Mouse (Mus musculus): ENCODE measurements around the gene Ankrd35. TPM values are rescaled to one million over a fixed set of nuclear protein-coding genes. Genes with fewer than 3 reads are reported as not detected.
"Not testable (repeated sequence)": the region's sequence is repeated elsewhere in the genome, so short reads cannot be mapped to it uniquely, and the experiment has no call there.

Ankrd35 gene
- polyA plus RNA-seq, 1 experiment from 2014 or later, result 0.40 TPM

DNA sequence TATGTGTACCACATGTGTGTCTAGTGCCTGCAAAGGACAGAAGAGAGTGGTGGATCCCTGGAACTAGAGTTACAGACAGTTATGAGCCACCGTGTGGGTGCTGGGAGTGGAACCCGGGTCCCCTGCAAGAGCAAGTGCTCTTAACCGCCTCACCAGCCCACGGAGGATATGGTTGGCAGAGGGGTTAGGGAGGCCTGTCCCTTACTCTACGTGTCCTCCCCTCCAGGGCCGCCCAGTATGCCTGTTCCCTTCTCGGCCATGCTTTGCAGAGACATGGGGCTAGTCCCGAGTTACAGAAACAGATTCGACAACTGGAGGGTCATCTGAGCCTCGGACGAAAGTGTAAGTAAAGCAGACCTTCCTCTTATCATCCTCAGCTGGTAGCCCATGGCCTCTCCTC is 33.5 kb upstream of the Ankrd35 start:
- H3K4me3 ChIP-seq (ENCODE audit: low read depth, low read length), result peak overlapping the region; percentile 80
- DNase-seq (ENCODE audit: low spot score), result no peak
- peaks cover 11% of the 10 kb centered on the region for H3K4me1 ChIP-seq (replicated peaks; ENCODE audit: control insufficient read depth, insufficient read depth, low read length)
- no peak for ATAC-seq (replicated peaks; ENCODE audit: low FRiP score)
- H3K36me3 ChIP-seq (ENCODE audit: control insufficient read depth, insufficient read depth, low read length), result peaks cover 16% of the 10 kb centered on the region
- peak overlapping the region; percentile 91 for H3K9ac ChIP-seq (ENCODE audit: low read depth, low read length)
- H3K27ac ChIP-seq (ENCODE audit: low read depth, low read length), result no peak overlapping the region
- peak overlapping the region; percentile 85 for H3K4me2 ChIP-seq
- 52% methylated on average over 11 of the region's 11 CpGs for WGBS
- H3K27me3 ChIP-seq (replicated peaks; ENCODE audit: control insufficient read depth, insufficient read depth, low read length), result no peaks in the 10 kb centered on the region
- no peaks in the 10 kb centered on the region for H3K9me3 ChIP-seq (ENCODE audit: control insufficient read depth, low read length)

DNA sequence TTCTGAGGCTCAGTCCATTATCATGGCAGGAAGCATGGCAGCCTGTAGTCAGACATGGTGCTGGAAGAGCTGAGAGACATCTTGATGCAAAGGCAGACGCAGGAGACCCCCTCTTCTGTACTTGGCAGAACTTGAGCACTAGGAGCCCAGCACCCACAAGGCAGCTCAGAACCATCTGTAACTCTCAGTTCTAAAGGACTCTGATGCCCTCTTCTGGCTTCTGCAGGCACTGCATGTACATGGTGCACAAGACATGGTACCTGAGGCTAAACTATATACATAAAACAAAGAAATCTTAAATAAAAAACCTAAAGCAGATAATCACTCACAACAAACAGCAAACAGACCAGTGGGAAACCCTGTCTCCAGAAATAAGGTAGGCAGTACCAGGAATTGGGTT is 30.7 kb upstream of the Ankrd35 start:
- 71% methylated on average over 1 of the region's 1 CpGs for WGBS
- peaks cover 11% of the 10 kb centered on the region for H3K4me1 ChIP-seq (replicated peaks; ENCODE audit: control insufficient read depth, insufficient read depth, low read length)
- H3K4me3 ChIP-seq (ENCODE audit: low read depth, low read length), result no peak overlapping the region
- no peak for ATAC-seq (replicated peaks; ENCODE audit: low FRiP score)
- no peak overlapping the region for H3K4me2 ChIP-seq
- DNase-seq (ENCODE audit: low spot score), result no peak
- H3K36me3 ChIP-seq (ENCODE audit: control insufficient read depth, insufficient read depth, low read length), result peaks cover 11% of the 10 kb centered on the region; the same call in 1 of the 2 replicates
- no peak overlapping the region for H3K9ac ChIP-seq (ENCODE audit: low read depth, low read length)
- H3K27me3 ChIP-seq (replicated peaks; ENCODE audit: control insufficient read depth, insufficient read depth, low read length), result no peaks in the 10 kb centered on the region
- no peaks in the 10 kb centered on the region for H3K9me3 ChIP-seq (ENCODE audit: control insufficient read depth, low read length)
- no peak overlapping the region for H3K27ac ChIP-seq (ENCODE audit: low read depth, low read length)

DNA sequence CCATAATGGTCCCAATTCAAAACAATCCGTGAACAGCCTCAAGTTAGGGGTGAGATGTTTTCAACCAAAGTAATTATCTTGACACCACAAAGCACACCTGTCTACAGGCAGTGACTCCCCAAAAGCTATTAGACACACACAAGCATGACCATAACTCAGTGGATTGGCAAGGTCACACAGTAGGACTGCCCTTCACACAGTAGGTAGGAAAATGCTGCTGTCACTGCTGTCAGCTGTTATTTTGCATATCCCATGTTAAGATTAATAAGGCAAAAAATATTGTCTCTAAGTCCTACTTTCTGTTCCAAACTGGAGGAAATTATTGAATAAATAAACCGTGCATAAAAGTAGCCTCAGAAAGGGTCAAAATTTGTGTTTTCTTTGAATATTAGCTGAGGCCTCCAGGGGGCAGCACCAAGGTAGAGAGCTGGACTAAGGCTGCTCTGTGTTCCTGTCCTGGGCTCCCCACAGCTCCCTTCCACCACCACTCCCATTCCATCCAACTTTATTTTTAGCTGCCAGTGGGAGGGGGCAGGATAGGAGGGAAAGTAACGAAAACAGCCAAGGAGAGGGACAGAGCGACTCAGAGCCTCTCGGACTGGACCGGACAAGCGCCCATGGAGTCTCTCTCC is 24.8 kb upstream of the Ankrd35 start, which contains the start of gene Itga10:
Gene Itga10 (plus strand): TSS at position 567 of the 632 bp plus-strand sequence.
- no peak for ATAC-seq (replicated peaks; ENCODE audit: low FRiP score)
- no peaks in the 10 kb centered on the region for H3K9me3 ChIP-seq (ENCODE audit: control insufficient read depth, low read length)
- H3K4me1 ChIP-seq (replicated peaks; ENCODE audit: control insufficient read depth, insufficient read depth, low read length), result no peaks in the 10 kb centered on the region
- H3K4me3 ChIP-seq (ENCODE audit: low read depth, low read length), result no peak within 1 kb of the TSS
- 76% methylated on average over 7 of the region's 7 CpGs for WGBS
- DNase-seq (ENCODE audit: low spot score), result no peak
- H3K9ac ChIP-seq (ENCODE audit: low read depth, low read length), result no peak within 1 kb of the TSS
- H3K36me3 ChIP-seq (ENCODE audit: control insufficient read depth, insufficient read depth, low read length), result peaks cover 8% of the 10 kb centered on the region; the same call in 1 of the 2 replicates
- H3K4me2 ChIP-seq, result no peak within 1 kb of the TSS
- H3K27ac ChIP-seq (ENCODE audit: low read depth, low read length), result no peak within 1 kb of the TSS
- no peaks in the 10 kb centered on the region for H3K27me3 ChIP-seq (replicated peaks; ENCODE audit: control insufficient read depth, insufficient read depth, low read length)

DNA sequence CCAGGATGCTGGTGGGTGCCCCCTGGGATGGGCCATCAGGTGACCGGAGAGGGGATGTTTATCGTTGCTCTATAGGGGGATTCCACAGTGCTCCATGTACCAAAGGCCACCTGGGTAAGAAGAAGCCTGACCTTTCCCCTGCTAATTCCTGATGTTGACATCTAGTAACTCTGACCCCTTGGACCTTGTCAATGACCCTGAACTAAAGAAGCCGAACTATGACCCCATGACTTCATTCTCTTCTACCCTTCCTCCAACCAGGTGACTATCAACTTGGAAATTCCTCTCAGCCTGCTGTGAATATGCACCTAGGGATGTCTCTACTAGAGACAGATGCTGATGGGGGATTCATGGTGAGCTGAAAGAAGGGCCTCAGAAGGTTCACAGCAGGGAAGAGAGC is 22.6 kb upstream of the Ankrd35 start:
- ATAC-seq (replicated peaks; ENCODE audit: low FRiP score), result no peak
- Histone ChIP-seq H3K9ac (ENCODE audit: low read depth, low read length) (no peak overlapping the region), H3K27me3 (replicated peaks; ENCODE audit: control insufficient read depth, insufficient read depth, low read length) (no peaks in the 10 kb centered on the region), H3K36me3 (ENCODE audit: control insufficient read depth, insufficient read depth, low read length) (peaks cover 6% of the 10 kb centered on the region; the same call in 1 of the 2 replicates), H3K4me2 (no peak overlapping the region), H3K9me3 (ENCODE audit: control insufficient read depth, low read length) (no peaks in the 10 kb centered on the region), H3K4me3 (ENCODE audit: low read depth, low read length) (no peak overlapping the region), H3K4me1 (replicated peaks; ENCODE audit: control insufficient read depth, insufficient read depth, low read length) (no peaks in the 10 kb centered on the region), H3K27ac (ENCODE audit: low read depth, low read length) (no peak overlapping the region)
- whole genome bisulfite sequencing, result 84% methylated on average over 3 of the region's 3 CpGs
- no peak for DNase-seq (ENCODE audit: low spot score)

DNA sequence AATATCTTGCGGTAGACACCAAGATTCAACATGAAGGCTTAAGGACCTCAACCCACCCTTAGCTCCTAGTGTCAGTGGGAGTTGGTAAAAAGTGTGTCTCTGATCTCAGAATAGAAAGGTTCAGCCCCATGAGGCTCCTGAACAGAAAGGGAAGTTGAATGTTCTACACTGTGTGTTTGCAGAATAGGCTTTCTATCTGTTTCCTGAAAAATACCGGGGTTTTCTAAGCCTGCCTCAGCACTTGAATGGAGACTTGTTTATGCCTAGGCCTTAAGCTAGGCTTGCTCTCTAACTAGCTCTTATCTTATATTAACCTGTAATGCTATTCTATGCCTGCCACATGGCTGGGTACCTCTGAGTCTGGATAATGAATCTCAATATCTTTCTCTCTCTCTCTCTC is 9.0 kb upstream of the Ankrd35 start:
- Histone ChIP-seq H3K9ac (ENCODE audit: low read depth, low read length) (no peak overlapping the region), H3K9me3 (ENCODE audit: control insufficient read depth, low read length) (no peaks in the 10 kb centered on the region), H3K36me3 (ENCODE audit: control insufficient read depth, insufficient read depth, low read length) (no peaks in the 10 kb centered on the region), H3K4me3 (ENCODE audit: low read depth, low read length) (no peak overlapping the region), H3K27me3 (replicated peaks; ENCODE audit: control insufficient read depth, insufficient read depth, low read length) (no peaks in the 10 kb centered on the region), H3K27ac (ENCODE audit: low read depth, low read length) (no peak overlapping the region), H3K4me2 (no peak overlapping the region), H3K4me1 (replicated peaks; ENCODE audit: control insufficient read depth, insufficient read depth, low read length) (peaks cover 2% of the 10 kb centered on the region; the same call in 1 of the 2 replicates)
- DNase-seq (ENCODE audit: low spot score) (no peak), ATAC-seq (replicated peaks; ENCODE audit: low FRiP score) (no peak)
- 63% methylated on average over 2 of the region's 2 CpGs for WGBS

DNA sequence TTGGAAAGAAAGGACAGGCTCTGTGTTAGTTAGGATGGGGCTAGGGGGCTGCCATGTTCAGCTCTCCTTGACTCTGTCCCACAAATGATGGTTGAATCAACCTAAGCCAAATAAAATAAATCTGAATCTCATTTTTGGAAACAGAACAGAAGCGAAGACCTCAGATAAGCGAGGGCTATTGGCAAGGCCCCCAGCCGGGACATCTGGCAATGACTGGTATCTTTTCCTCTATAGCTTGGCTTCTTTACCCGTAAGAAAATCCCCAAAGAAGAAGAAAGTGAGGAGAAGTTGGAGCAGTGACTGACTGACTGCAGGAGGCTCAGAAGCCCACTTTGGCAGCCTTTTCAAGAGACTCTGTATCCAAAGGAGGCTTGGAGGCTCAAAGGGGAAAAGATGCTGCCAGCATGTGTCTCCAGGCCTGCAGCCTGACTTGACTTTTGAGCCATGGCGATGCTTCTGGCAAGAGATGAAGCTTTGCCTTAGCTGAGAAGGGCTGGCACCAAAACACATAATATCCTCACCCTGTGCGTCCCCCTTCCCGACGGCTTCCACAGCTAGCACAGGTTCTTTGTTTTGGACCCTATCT is 7.1 kb upstream of the Ankrd35 start:
- Histone ChIP-seq H3K4me1 (replicated peaks; ENCODE audit: control insufficient read depth, insufficient read depth, low read length) (peaks cover 2% of the 10 kb centered on the region; the same call in 1 of the 2 replicates), H3K9ac (ENCODE audit: low read depth, low read length) (no peak overlapping the region), H3K27ac (ENCODE audit: low read depth, low read length) (no peak overlapping the region), H3K27me3 (replicated peaks; ENCODE audit: control insufficient read depth, insufficient read depth, low read length) (no peaks in the 10 kb centered on the region), H3K4me3 (ENCODE audit: low read depth, low read length) (no peak overlapping the region), H3K9me3 (ENCODE audit: control insufficient read depth, low read length) (no peaks in the 10 kb centered on the region), H3K4me2 (no peak overlapping the region), H3K36me3 (ENCODE audit: control insufficient read depth, insufficient read depth, low read length) (no peaks in the 10 kb centered on the region)
- whole genome bisulfite sequencing, result 54% methylated on average over 8 of the region's 8 CpGs
- DNase-seq (ENCODE audit: low spot score) (no peak), ATAC-seq (replicated peaks; ENCODE audit: low FRiP score) (no peak)

DNA sequence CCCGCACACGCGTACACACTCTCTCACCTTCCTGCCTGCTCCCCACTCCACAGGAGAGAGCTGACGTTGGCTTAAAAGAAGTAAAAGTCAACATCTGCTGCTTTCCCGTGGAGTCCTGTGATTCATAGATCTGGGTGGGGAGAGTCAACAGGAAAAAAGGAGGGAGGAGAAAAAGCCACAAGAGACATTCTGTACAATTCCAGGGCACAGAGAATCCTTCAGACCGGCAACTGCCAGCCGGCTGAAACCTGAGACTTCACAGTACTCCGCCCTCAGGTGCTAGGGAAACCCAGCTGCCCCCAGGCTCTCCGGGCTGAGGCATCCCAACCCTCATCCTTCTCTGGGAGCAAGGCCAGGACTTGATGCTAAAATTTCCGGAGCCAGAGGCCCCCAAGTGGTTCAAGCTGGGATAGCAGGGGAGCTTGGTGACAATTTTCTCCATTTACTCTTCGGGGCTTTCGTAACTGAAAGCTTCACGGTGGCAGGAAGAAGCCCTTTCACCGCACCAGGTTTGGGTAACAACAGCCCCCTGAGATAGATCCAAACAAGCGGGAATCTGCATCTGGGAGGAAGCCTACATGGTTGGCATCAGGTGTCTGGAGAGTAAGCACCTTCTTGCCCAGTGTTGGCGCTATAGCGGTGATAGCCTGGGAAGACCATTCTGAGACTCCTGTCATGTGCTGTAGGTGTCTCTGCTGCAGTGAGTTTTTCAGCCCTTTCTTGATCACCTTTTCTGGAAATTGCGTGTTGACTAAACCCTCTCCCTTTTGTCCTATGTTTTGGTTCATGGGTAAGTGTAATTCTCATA is 6.3 kb upstream of the Ankrd35 start:
- ATAC-seq (replicated peaks; ENCODE audit: low FRiP score), result peak; percentile 60; the same call in 1 of the 2 replicates
- peak overlapping the region; percentile 38; the same call in 1 of the 2 replicates for H3K9ac ChIP-seq (ENCODE audit: low read depth, low read length)

DNA sequence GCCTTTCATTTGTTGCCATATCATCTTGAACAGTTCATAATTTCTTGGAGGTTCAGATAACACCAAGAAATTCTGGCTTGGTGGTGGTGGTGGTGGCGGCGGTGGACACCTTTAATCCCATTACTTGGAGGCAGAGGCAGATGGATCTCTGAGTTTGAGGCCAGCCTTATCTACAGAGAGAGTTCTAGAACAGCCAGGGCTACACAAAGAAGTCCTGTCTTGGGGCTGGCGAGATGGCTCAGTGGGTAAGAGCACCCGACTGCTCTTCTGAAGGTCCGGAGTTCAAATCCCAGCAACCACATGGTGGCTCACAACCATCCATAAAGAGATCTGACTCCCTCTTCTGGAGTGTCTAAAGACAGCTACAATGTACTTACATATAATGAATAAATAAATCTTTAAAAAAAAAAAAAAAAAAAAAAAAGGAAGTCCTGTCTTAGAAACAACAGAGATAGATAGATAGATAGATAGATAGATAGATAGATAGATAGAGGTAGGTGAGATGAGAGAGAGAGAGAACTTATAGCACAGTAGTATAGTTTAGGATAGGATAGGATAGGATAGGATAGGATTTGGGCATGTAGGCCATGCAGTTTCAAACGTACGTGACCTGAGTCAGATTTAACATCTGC is 4.1 kb upstream of the Ankrd35 start:
- H3K4me3 ChIP-seq (ENCODE audit: low read depth, low read length); H3K4me2 ChIP-seq; ATAC-seq (replicated peaks; ENCODE audit: low FRiP score); H3K36me3 ChIP-seq (ENCODE audit: control insufficient read depth, insufficient read depth, low read length); H3K9me3 ChIP-seq (ENCODE audit: control insufficient read depth, low read length); H3K27ac ChIP-seq (ENCODE audit: low read depth, low read length); H3K9ac ChIP-seq (ENCODE audit: low read depth, low read length); H3K27me3 ChIP-seq (replicated peaks; ENCODE audit: control insufficient read depth, insufficient read depth, low read length); DNase-seq (ENCODE audit: low spot score); H3K4me1 ChIP-seq (replicated peaks; ENCODE audit: control insufficient read depth, insufficient read depth, low read length): not testable (repeated sequence)
- 76% methylated on average over 7 of the region's 7 CpGs for WGBS

More for the DNA sequence above, 6.3 kb upstream of the Ankrd35 start:
- no peaks in the 10 kb centered on the region for H3K36me3 ChIP-seq (ENCODE audit: control insufficient read depth, insufficient read depth, low read length)
- H3K9me3 ChIP-seq (ENCODE audit: control insufficient read depth, low read length), result no peaks in the 10 kb centered on the region
- no peaks in the 10 kb centered on the region for H3K27me3 ChIP-seq (replicated peaks; ENCODE audit: control insufficient read depth, insufficient read depth, low read length)
- peaks cover 2% of the 10 kb centered on the region; the same call in 1 of the 2 replicates for H3K4me1 ChIP-seq (replicated peaks; ENCODE audit: control insufficient read depth, insufficient read depth, low read length)
- WGBS, result 10% methylated on average over 15 of the region's 18 CpGs
- peak overlapping the region; percentile 37 for H3K4me3 ChIP-seq (ENCODE audit: low read depth, low read length)
- peak overlapping the region; percentile 69 for H3K4me2 ChIP-seq
- peak; percentile 76 for DNase-seq (ENCODE audit: low spot score)
- no peak overlapping the region for H3K27ac ChIP-seq (ENCODE audit: low read depth, low read length)

Data from liver, embryonic 11.5 days (tissue).